Mouse (Mus musculus): ENCODE results near the gene Zfhx3.

Zfhx3 gene

GRCm38 (mm10) chr8:108854444-108855102 lies 912.1 kb downstream of the Zfhx3 start:
- in situ Hi-C loops (cut with MboI, MseI), result no loop called here

- in situ Hi-C loops (cut with MboI, MseI), result no loop called here
Observed at GRCm38 (mm10) chr8:108859001-108859400, 916.6 kb downstream of the Zfhx3 start.

- in situ Hi-C loops (cut with MboI, MseI), result no loop called here
Observed at GRCm38 (mm10) chr8:108859983-108860382, 917.5 kb downstream of the Zfhx3 start.

- in situ Hi-C loops (cut with MboI, MseI), result no loop called here
Observed at GRCm38 (mm10) chr8:108863440-108863839, 921.0 kb downstream of the Zfhx3 start.

- in situ Hi-C loops (cut with MboI, MseI), result no loop called here
Observed at GRCm38 (mm10) chr8:108866430-108866829, 924.0 kb downstream of the Zfhx3 start.

- in situ Hi-C loops (cut with MboI, MseI), result no loop called here
Observed at GRCm38 (mm10) chr8:108867482-108868258, 925.2 kb downstream of the Zfhx3 start.

GRCm38 (mm10) chr8:108868259-108869090 lies 926.0 kb downstream of the Zfhx3 start:
- in situ Hi-C loops (cut with MboI, MseI), result no loop called here

GRCm38 (mm10) chr8:108869420-108869819 lies 927.0 kb downstream of the Zfhx3 start:
- in situ Hi-C loops (cut with MboI, MseI), result no loop called here

- in situ Hi-C loops (cut with MboI, MseI), result loop anchor here (10.0 kb wide), 1 partner anchor 1855 kb away; the partner anchor contains the start of gene Mtss1l
Observed at GRCm38 (mm10) chr8:108869935-108870334, 927.5 kb downstream of the Zfhx3 start.

GRCm38 (mm10) chr8:108870371-108870770 lies 927.9 kb downstream of the Zfhx3 start:
- in situ Hi-C loops (cut with MboI, MseI), result loop anchor here (10.0 kb wide), 1 partner anchor 1854 kb away; the partner anchor contains the start of gene Mtss1l

- in situ Hi-C loops (cut with MboI, MseI), result loop anchor here (10.0 to 25.0 kb wide), 2 partner anchors 1588 to 1849 kb away; partner anchors contain the start of genes Mtss1l and Nfat5
Observed at GRCm38 (mm10) chr8:108875722-108876121, 933.3 kb downstream of the Zfhx3 start.

GRCm38 (mm10) chr8:108880101-108880500 lies 937.7 kb downstream of the Zfhx3 start:
- in situ Hi-C loops (cut with MboI, MseI), result loop anchor here (25.0 kb wide), 1 partner anchor 1593 kb away; the partner anchor contains the start of gene Nfat5

GRCm38 (mm10) chr8:108881336-108881735 lies 938.9 kb downstream of the Zfhx3 start:
- in situ Hi-C loops (cut with MboI, MseI), result loop anchor here (25.0 kb wide), 1 partner anchor 1594 kb away; the partner anchor contains the start of gene Nfat5

- in situ Hi-C loops (cut with MboI, MseI), result loop anchor here (25.0 kb wide), 1 partner anchor 1595 kb away; the partner anchor contains the start of gene Nfat5
Observed at GRCm38 (mm10) chr8:108882073-108882472, 939.6 kb downstream of the Zfhx3 start.

- in situ Hi-C loops (cut with MboI, MseI), result loop anchor here (25.0 kb wide), 1 partner anchor 1596 kb away; the partner anchor contains the start of gene Nfat5
Observed at GRCm38 (mm10) chr8:108883381-108883780, 940.9 kb downstream of the Zfhx3 start.

GRCm38 (mm10) chr8:108884947-108885346 lies 942.5 kb downstream of the Zfhx3 start:
- in situ Hi-C loops (cut with MboI, MseI), result loop anchor here (25.0 kb wide), 1 partner anchor 1598 kb away; the partner anchor contains the start of gene Nfat5

- in situ Hi-C loops (cut with MboI, MseI), result loop anchor here (25.0 kb wide), 1 partner anchor 1598 kb away; the partner anchor contains the start of gene Nfat5
Observed at GRCm38 (mm10) chr8:108885450-108885849, 943.0 kb downstream of the Zfhx3 start.

- in situ Hi-C loops (cut with MboI, MseI), result loop anchor here (25.0 kb wide), 1 partner anchor 1599 kb away; the partner anchor contains the start of gene Nfat5
Observed at GRCm38 (mm10) chr8:108885861-108886260, 943.4 kb downstream of the Zfhx3 start.

- in situ Hi-C loops (cut with MboI, MseI), result loop anchor here (25.0 kb wide), 1 partner anchor 1599 kb away; the partner anchor contains the start of gene Nfat5
Observed at GRCm38 (mm10) chr8:108886599-108887255, 944.3 kb downstream of the Zfhx3 start.

- in situ Hi-C loops (cut with MboI, MseI), result loop anchor here (25.0 kb wide), 1 partner anchor 1600 kb away; the partner anchor contains the start of gene Nfat5
Observed at GRCm38 (mm10) chr8:108887256-108887615, 944.8 kb downstream of the Zfhx3 start.

Data from T-helper 1 cell (primary cell).